Mouse (Mus musculus) olfactory bulb, adult 2 months (tissue): ENCODE measurements at regions not wholly inside any gene's neighbourhood (a gene's known extent, or its start where the extent isn't known, plus 50 kb on each side); places are given as distances from the start of the nearest gene placed in this dataset.

ENCODE experiments used
- CTCF ChIP-seq: fragments of 200-500 bp; IDR thresholded peaks from 2 replicates; pipeline ENCODE4 v1.5.1; 2012; ENCODE audit warnings: low read depth, mild to moderate bottlenecking, low read length, moderate library complexity; ENCODE audit not compliant: insufficient read depth
- POLR2A ChIP-seq: fragments of 200-500 bp; IDR thresholded peaks from 2 replicates; pipeline ENCODE4 v1.6.1; 2012; ENCODE audit warnings: mild to moderate bottlenecking, low read depth, low read length, moderate library complexity; ENCODE audit not compliant: insufficient read depth

DNA sequence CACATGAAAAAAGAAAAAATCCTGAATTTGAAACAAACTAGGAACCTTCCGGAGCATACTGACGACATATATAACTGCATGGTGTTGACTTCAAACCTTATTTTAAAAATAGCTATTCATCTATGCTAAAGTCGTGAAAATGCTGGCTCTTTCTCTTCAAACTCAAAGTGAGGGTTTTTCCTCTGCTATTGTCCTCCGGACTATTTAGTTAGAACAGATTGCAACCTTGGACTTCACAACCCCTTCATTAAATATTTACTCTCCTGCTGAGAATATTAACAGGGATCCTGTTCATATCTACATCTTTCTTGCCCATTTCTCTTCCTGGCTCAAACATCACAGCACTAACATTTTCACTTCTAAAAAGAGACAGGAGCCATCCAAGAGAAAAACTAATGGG is 84.0 kb upstream of the Commd3 start:
- no peak for TF ChIP-seq CTCF
- TF ChIP-seq POLR2A, result no peak
